Mouse (Mus musculus) embryonic facial prominence, embryonic 14.5 days (tissue): ENCODE measurements at regions not wholly inside any gene's neighbourhood (a gene's known extent, or its start where the extent isn't known, plus 50 kb on each side); places are given as distances from the start of the nearest gene placed in this dataset.
A peak's percentile ranks its signal among the peaks of the same experiment; 100 is the strongest.

Experiments
- ATAC-seq: fragments of 200-750 bp; cut with Nextera tagmentation; 2 replicates; pipeline ENCODE4 v1.8.0; 2017; ENCODE audit warnings: low read depth, moderate number of reproducible peaks, moderate TSS enrichment
- DNase-seq: peaks from one replicate; pipeline ENCODE4 v3.0.0-alpha.2; 2015; ENCODE audit warnings: low spot score
- H3K27ac ChIP-seq: fragments of 300-500 bp; sonication (generic); replicated peaks from 2 replicates; pipeline ENCODE4 v1.5.1; 2014; ENCODE audit warnings: low read depth, mild to moderate bottlenecking, low read length, moderate library complexity
- H3K27me3 ChIP-seq: fragments of 300-500 bp; sonication (generic); replicated peaks from 2 replicates; pipeline ENCODE4 v1.6.1; 2014; ENCODE audit warnings: low read length; ENCODE audit not compliant: control insufficient read depth, insufficient read depth
- H3K36me3 ChIP-seq: fragments of 300-500 bp; sonication (generic); 2 replicates; pipeline ENCODE4 v1.6.1; 2014; ENCODE audit warnings: low read length, mixed read lengths; ENCODE audit not compliant: control insufficient read depth, insufficient read depth
- H3K4me1 ChIP-seq: fragments of 300-500 bp; sonication (generic); 2 replicates; pipeline ENCODE4 v1.6.1; 2014; ENCODE audit warnings: antibody characterized with exemption, low read length; ENCODE audit not compliant: control insufficient read depth, insufficient read depth
- H3K4me2 ChIP-seq: fragments of 300-500 bp; sonication (generic); 2 replicates; pipeline ENCODE4 v1.6.1; 2014; ENCODE audit warnings: low read depth, mild to moderate bottlenecking, low read length, moderate library complexity, mixed read lengths
- H3K4me3 ChIP-seq: fragments of 300-500 bp; sonication (generic); 2 replicates; pipeline ENCODE4 v1.5.1; 2014; ENCODE audit warnings: low read depth, mild to moderate bottlenecking, low read length
- H3K9ac ChIP-seq: fragments of 300-500 bp; sonication (generic); 2 replicates; pipeline ENCODE4 v1.6.1; 2014; ENCODE audit warnings: low read depth, mild to moderate bottlenecking, low read length, moderate library complexity, mixed read lengths
- H3K9me3 ChIP-seq: fragments of 300-500 bp; sonication (generic); 2 replicates; pipeline ENCODE4 v1.6.1; 2016; ENCODE audit warnings: low read length; ENCODE audit not compliant: control insufficient read depth
- WGBS: fragments of 180-500 bp; shearing (Covaris S2); extraction: QIAGEN DNeasy Blood & Tissue Kit; methylation state at CpG from one replicate; pipeline ENCODE4 v1.1.7; 2014; 5-methylcytosine and 5-hydroxymethylcytosine counted together

DNA sequence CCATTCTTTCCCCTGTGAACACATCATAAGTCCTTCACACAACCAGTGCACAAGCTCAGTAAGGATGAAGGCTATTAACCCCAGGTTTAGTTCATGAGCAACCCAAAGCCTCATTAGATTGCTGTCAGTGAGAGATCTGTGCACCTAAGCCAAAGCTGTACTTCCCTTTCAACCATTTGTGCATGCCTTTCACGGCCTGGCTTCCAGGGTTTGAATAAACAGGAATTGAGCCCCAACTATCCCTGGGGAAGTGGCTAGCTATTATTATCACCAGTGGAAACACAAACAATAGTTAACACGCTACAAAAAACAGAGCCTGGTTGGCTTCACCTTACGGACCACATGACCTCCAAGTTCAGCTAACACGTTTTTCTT, 104.9 kb downstream of the Tmsb4x start:
- ATAC-seq (peak; percentile 58; the same call in 1 of the 2 replicates), DNase-seq (peak; percentile 55)
- Histone ChIP-seq H3K4me1 (0 out of 2 replicates have a peak, but pooled peaks cover 4% of the 10 kb centered on the region), H3K27me3 (peaks cover 18% of the 10 kb centered on the region; the same call in 1 of the 2 replicates), H3K4me2 (no peak overlapping the region), H3K36me3 (no peaks in the 10 kb centered on the region), H3K27ac (peak overlapping the region; percentile 48), H3K9me3 (no peaks in the 10 kb centered on the region), H3K9ac (no peak overlapping the region), H3K4me3 (no peak overlapping the region)
- WGBS: 35% methylated on average over 4 of the region's 4 CpGs

DNA sequence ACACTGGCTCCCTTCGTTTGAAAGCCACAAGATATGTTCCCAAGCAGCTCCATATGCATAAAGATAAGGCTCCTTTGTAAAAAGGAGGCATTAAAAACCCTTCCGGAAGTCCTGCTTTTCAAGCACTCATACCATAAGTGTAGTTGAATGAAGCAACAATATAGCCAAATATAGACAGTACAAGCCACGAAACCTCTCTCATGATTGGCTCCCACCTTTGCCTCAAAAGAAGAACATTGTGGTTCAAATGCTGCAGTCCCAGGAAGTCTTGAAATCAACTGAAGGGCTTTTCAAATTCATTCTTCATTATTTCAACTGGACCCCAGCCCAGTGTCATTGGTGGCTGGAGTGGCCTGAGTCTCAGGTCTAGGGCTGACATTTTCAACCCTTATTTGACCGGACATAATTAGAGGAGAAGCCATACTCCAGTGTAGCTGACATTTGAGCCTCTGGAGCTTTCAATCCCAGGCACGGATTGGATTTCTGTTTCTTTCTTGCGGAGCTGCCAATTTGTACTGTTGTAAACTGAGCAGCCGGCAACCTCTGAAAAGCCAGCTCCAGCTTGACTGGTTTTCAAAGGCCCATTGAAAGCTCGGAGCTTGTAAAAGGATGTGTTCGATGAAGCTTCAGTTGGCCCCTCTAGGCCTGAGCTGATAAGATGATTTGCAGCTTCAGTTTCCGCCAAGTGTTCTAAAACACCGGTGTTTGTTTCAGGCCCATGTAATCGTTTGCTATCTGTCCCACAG, 105.4 kb downstream of the Tmsb4x start:
- no peak overlapping the region for H3K4me2 ChIP-seq
- no peak overlapping the region for H3K9ac ChIP-seq
- H3K36me3 ChIP-seq: no peaks in the 10 kb centered on the region
- 0 out of 2 replicates have a peak, but pooled peaks cover 4% of the 10 kb centered on the region for H3K4me1 ChIP-seq
- DNase-seq (peak; percentile 66), ATAC-seq (peak; percentile 67; the same call in 1 of the 2 replicates)
- peak overlapping the region; percentile 48 for H3K27ac ChIP-seq
- H3K4me3 ChIP-seq: no peak overlapping the region
- peaks cover 21% of the 10 kb centered on the region for H3K27me3 ChIP-seq
- no peaks in the 10 kb centered on the region for H3K9me3 ChIP-seq
- 35% methylated on average over 12 of the region's 12 CpGs for WGBS

DNA sequence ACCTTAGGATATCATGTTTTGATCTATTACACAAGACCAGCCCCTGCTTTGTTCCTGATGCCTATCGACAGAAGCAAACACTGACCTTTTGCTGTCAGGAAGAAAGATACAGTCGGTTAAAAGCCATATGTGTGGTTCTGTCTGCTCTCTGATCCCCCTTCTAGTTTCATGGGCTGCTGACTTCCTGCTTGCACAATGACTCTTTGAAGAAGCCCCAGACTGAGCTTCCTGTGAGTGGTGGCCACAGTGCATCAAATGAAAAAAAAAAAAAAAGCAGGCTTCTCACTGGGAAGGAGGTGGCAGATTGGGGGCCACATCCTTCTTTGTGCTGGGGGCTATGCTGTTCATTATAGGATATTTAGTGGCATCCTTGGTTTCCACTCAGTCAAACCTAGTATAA, 107.2 kb downstream of the Tmsb4x start:
- Histone ChIP-seq H3K27me3 (peaks cover 18% of the 10 kb centered on the region), H3K9ac (no peak overlapping the region), H3K4me2 (no peak overlapping the region), H3K27ac (no peak overlapping the region), H3K4me3 (no peak overlapping the region), H3K9me3 (no peaks in the 10 kb centered on the region), H3K4me1 (0 out of 2 replicates have a peak, but pooled peaks cover 4% of the 10 kb centered on the region), H3K36me3 (no peaks in the 10 kb centered on the region)
- 46% methylated on average over 2 of the region's 2 CpGs for WGBS
- DNase-seq: no peak
- no peak for ATAC-seq

DNA sequence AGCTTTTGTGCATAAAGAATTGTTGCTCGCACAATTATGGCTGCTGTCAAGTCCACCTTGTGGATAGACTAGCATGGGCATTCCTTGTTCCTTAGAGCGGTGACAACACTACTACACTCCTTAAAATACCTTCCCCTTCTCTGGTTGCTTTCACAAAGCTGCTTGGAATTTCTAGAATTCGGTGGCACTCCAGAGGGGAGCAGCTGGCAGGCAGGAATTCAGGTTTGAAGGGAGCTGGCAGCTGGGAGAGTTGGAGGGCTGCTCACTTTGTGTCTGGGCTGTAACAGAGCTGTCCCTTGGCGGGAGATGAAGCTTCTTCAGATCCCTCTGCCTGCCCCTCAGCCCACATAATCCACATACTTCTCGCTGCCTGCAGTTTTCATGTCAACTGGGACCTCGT, 109.7 kb downstream of the Tmsb4x start:
- Histone ChIP-seq H3K36me3 (no peaks in the 10 kb centered on the region), H3K27ac (no peak overlapping the region; the same call in 1 of the 2 replicates), H3K4me1 (0 out of 2 replicates have a peak, but pooled peaks cover 4% of the 10 kb centered on the region), H3K4me3 (no peak overlapping the region), H3K9me3 (no peaks in the 10 kb centered on the region), H3K9ac (no peak overlapping the region), H3K4me2 (no peak overlapping the region), H3K27me3 (peaks cover 16% of the 10 kb centered on the region)
- peak; percentile 86 for ATAC-seq
- 44% methylated on average over 6 of the region's 6 CpGs for WGBS
- peak; percentile 67 for DNase-seq

DNA sequence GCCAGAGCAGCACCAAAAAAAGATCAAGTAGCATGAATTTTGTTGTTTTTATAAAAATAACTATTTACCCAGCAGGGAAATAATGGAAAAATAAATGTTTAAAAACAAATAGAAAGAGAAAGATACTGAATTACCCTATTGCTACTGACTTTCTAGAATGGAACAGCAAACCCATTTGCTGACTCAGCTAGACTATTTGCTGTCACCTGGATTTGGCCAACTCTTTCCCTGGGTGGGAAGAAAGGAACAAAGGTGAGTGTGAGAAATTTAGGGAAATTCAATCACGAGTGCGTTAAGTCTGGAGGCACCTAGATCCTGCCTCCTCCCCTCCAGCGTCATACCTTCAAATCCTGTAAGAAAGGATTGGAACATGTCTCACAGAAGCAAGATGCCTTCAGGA, 110.2 kb downstream of the Tmsb4x start:
- H3K9ac ChIP-seq: no peak overlapping the region
- H3K27ac ChIP-seq: no peak overlapping the region
- 74% methylated on average over 3 of the region's 3 CpGs for WGBS
- H3K4me2 ChIP-seq: no peak overlapping the region
- H3K27me3 ChIP-seq: peaks cover 16% of the 10 kb centered on the region
- H3K36me3 ChIP-seq: no peaks in the 10 kb centered on the region
- no peak overlapping the region for H3K4me3 ChIP-seq
- DNase-seq (no peak), ATAC-seq (no peak)
- 0 out of 2 replicates have a peak, but pooled peaks cover 4% of the 10 kb centered on the region for H3K4me1 ChIP-seq
- H3K9me3 ChIP-seq: no peaks in the 10 kb centered on the region

DNA sequence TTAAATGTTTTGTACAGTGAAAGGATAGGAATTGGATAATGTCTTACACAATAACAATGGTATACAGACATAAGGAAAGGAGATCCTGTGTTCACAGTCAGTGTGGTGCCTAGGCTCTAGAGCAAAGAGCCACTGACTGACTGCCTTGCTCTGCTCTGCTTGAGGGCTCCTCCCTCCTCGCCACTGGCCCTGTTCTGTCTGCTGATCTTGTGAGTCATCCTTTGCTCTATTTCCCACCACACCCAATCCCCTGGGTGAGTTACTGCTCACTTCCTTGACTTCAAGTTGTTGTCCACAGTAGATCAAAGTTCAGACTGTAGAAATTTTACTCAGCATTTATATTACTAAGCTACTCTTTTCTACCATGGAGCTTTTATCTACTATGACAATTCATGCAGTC, 117.3 kb downstream of the Tmsb4x start:
- H3K4me1 ChIP-seq: no peaks in the 10 kb centered on the region
- H3K9me3 ChIP-seq: no peaks in the 10 kb centered on the region
- no peak overlapping the region for H3K9ac ChIP-seq
- DNase-seq: no peak
- H3K27ac ChIP-seq: no peak overlapping the region
- H3K36me3 ChIP-seq: no peaks in the 10 kb centered on the region
- 56% methylated on average over 1 of the region's 1 CpGs for WGBS
- no peak for ATAC-seq
- peaks cover 9% of the 10 kb centered on the region for H3K27me3 ChIP-seq
- no peak overlapping the region for H3K4me2 ChIP-seq
- no peak overlapping the region for H3K4me3 ChIP-seq

DNA sequence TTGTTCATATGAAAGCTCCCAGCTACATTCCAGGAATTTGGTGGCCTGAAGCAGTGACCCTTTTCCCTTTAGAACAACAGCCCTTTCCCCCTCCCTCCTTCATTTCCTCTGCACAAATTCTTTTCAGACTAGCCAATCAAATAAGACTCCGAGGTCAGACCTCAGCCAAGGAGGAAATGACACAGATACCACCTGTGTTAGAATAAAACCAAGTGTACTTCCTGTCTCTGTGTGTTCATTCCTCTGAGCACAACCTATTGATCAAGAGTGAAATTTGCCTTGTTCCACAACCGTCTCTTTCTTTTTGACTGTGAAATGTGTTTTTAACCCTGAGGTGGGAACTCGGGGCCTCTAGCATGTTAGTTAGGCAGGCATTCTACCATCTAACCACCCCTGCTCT, 120.2 kb downstream of the Tmsb4x start:
- no peaks in the 10 kb centered on the region for H3K9me3 ChIP-seq
- no peaks in the 10 kb centered on the region for H3K36me3 ChIP-seq
- H3K4me3 ChIP-seq: no peak overlapping the region
- ATAC-seq: no peak
- no peak overlapping the region for H3K27ac ChIP-seq
- H3K4me1 ChIP-seq: no peaks in the 10 kb centered on the region
- H3K4me2 ChIP-seq: no peak overlapping the region
- H3K27me3 ChIP-seq: peaks cover 5% of the 10 kb centered on the region
- no peak for DNase-seq
- WGBS: 45% methylated on average over 3 of the region's 3 CpGs
- no peak overlapping the region for H3K9ac ChIP-seq

DNA sequence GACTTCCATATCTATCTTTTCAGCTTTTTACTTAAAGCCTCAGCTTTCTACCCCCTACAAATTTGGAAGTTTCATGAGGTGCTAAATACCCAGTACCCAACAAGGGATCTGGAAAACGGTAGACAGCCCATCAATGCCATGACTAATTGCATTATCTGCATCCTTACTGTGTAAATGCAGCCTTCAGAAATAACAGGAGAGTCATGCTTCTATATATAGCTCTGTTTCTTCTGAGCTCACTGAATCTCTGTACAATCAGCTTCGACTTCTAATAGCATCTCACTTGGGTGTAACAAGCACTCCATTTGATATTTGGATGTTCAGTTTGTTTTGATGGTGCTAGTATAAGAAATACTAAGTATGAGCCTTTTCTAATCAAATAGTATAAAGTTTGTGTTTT, 120.7 kb downstream of the Tmsb4x start:
- no peak for ATAC-seq
- H3K36me3 ChIP-seq: no peaks in the 10 kb centered on the region
- H3K4me1 ChIP-seq: no peaks in the 10 kb centered on the region
- H3K4me3 ChIP-seq: no peak overlapping the region
- no peak overlapping the region for H3K27ac ChIP-seq
- 38% methylated on average over 2 of the region's 2 CpGs for WGBS
- peaks cover 5% of the 10 kb centered on the region for H3K27me3 ChIP-seq
- H3K9ac ChIP-seq: no peak overlapping the region
- H3K4me2 ChIP-seq: no peak overlapping the region
- no peak for DNase-seq
- H3K9me3 ChIP-seq: no peaks in the 10 kb centered on the region

DNA sequence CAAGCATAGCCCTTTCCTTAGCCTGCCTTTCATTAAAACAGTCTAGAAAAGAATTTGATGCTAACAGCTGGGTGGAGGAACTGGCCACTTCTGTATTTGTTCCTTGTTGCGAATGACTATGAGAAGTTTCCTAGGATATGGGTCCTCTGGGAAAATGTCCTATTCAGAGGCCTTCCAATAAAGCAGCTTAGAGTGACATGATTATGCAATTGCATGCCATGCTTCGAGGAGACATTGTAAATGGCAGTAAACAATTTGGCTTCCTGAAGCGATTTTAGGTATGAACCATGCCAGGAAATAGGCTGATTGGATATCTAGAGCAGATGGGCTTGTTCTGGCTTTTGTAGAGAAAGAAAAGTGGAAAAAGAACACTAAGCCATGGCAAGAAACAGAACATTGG, 128.3 kb downstream of the Tmsb4x start:
- Histone ChIP-seq H3K27me3 (0 out of 2 replicates have a peak, but pooled peaks cover 7% of the 10 kb centered on the region), H3K4me2 (no peak overlapping the region), H3K4me3 (no peak overlapping the region), H3K9ac (no peak overlapping the region), H3K36me3 (no peaks in the 10 kb centered on the region), H3K27ac (no peak overlapping the region), H3K9me3 (no peaks in the 10 kb centered on the region), H3K4me1 (no peaks in the 10 kb centered on the region)
- no peak for ATAC-seq
- WGBS: 69% methylated on average over 3 of the region's 3 CpGs
- no peak for DNase-seq
